Mouse (Mus musculus): ENCODE measurements around the gene Jph4. TPM values are rescaled to one million over a fixed set of nuclear protein-coding genes. Genes with fewer than 3 reads are reported as not detected.

Jph4 gene
- total RNA-seq, 2 experiments from 2014 or later = not detected

DNA sequence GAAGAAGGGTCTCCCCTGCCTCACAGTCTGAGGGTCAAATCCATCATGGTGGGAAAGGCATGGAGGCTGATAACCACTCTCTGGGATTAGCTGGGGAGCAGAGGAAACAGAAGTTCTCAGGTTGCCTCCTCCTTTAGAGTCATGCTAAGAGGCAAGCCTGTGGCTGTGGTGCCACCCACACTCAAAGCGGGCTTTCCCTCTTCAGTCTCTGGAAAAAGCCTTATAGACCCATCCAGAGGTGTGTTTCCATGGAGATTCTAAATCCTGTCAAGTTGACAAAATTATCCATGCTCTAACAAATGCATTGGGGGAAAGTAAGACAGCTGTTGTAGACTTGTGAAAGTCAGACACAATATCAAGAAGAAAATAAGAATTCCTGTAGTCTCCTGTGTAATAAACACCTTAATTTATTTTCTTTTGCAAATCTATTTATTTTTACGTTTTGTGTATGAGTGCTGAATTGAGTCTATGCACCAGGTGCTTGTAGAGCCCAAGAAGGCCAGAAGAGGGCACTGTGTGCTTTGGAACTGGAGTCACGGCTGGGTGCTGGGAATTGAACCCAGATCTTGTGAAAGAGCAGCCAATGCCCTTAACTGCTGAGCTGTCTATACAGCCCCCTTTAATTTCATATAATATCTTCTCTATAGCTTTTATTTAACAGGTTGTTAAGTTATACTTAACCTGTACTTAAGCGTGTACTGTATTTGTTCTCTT lies 2.8 kb upstream of the Jph4 start:
- peak; percentile 41; the same call in 1 of the 2 replicates for ATAC-seq (replicated peaks; ENCODE audit: poor library complexity, severe bottlenecking)

DNA sequence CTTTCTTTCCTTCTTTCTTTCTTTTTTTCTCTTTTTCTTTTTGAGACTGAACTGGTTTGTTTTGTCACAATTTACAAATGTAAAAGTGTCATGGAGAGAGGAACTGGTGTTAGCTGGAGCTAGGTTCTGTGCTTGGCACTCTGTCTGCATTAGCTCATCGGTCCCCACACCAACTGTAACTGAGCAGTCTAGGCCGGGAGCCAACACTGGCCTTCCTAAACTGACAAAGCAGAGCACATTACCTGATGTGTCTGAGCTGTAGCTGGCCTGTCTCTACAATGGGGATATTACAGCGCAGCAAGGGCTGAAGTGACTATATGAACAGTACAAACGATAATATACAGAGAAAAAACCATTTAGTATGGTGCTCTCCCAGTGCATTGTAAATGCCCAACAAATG lies 2.1 kb upstream of the Jph4 start:
- ATAC-seq (replicated peaks; ENCODE audit: poor library complexity, severe bottlenecking) = no peak

DNA sequence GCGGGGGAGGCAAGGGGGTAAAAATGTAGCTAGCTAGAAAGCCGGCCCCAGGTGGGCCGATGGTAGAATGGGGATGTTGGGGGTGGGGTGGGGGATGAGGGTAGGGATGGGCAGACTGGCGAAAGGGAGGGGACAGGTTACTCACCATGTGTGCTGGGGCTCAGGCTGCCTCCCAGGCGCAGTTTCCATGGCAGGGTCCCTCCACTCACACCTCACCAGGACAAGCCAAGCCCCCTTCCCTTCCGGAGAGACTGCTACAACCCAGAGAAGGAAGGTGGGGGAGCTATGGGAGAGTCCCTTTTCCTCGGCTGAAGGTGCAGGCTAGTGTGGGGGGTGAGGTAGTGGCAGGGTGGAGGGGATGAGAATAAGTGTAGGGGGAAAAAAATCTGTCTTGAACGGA lies 889 bp downstream of the Jph4 start:
- no peak for ATAC-seq (replicated peaks; ENCODE audit: poor library complexity, severe bottlenecking)

- ATAC-seq (replicated peaks; ENCODE audit: poor library complexity, severe bottlenecking) = peak; percentile 54
Measured at GRCm38 (mm10) chr14:55114759-55115701, 1.7 kb downstream of the Jph4 start.

DNA sequence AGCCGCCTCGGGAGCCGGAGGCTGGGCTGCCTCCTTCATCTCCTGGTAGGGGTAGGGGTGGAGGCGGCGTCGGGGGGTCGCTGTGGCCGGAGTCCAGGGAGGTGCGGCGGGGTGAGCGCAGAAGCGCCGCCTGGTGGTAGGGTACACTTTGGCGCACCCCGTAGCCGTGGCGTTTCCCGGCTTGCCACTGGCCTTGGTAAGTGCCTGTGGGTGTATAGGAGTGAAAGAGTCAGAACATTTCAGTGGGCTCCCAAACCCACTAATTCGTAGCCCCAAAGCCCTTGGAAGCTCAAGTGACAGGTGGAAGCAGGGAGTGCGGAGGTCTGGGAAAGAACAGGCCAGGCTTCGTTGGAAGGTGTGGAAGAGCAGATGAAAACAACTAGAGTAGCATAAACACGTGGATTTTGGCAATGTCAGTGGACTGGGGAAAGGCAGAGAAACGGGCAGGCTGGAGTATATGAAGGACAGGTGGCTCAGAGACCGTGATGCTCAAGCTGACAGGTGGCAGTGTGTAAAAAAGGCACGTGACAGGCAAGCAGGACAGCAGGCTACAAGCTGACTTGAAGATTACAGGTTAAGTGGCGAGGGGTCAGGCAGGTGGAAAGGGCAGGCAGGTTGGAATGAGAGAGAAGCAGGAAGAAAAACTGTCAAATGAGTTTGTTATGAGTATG lies 2.6 kb downstream of the Jph4 start:
- peak; percentile 38 for ATAC-seq (replicated peaks; ENCODE audit: poor library complexity, severe bottlenecking)

- no peak for ATAC-seq (replicated peaks; ENCODE audit: poor library complexity, severe bottlenecking)
Measured at GRCm38 (mm10) chr14:55113351-55113974, 3.3 kb downstream of the Jph4 start.

DNA sequence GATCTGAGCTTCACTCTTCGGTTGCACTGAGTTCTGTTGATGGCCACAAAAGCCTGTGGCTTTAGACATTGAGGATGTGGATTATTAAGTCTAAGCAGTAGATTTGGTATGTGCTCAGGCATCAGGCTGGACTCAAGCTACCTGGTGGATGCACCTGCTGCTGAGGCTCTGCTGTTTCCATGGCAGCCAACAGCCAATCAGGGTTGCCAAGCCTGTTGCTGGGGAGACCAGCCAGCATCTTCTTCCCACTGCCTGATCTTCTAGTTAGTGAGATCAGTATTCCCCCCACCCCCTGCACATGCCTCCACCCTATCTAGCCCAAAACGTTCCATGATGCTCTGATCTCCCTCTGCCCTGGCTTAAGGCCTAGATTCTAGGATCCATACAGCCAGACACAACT lies 5.0 kb downstream of the Jph4 start:
- no peak for ATAC-seq (replicated peaks; ENCODE audit: poor library complexity, severe bottlenecking)

DNA sequence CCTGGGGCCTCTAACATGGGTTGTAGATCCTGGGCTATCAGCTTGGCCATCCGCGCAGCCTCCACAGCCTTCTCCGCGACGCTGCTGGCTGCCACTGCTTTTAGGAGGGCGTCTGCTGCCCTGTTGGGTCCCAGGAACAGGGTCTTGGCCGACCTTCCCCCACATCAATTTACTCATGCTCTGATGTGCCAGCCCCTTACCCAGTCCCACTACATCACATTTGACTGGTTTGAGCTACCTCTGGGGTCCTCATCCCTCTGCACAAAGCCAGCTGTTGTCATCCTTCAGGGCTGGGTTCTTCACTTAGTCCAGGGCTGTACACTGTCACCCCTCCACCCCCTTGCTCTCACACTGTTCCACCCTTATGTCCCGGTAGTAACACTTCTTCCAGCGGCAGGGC lies 6.7 kb downstream of the Jph4 start:
- no peak for ATAC-seq (replicated peaks; ENCODE audit: poor library complexity, severe bottlenecking)

DNA sequence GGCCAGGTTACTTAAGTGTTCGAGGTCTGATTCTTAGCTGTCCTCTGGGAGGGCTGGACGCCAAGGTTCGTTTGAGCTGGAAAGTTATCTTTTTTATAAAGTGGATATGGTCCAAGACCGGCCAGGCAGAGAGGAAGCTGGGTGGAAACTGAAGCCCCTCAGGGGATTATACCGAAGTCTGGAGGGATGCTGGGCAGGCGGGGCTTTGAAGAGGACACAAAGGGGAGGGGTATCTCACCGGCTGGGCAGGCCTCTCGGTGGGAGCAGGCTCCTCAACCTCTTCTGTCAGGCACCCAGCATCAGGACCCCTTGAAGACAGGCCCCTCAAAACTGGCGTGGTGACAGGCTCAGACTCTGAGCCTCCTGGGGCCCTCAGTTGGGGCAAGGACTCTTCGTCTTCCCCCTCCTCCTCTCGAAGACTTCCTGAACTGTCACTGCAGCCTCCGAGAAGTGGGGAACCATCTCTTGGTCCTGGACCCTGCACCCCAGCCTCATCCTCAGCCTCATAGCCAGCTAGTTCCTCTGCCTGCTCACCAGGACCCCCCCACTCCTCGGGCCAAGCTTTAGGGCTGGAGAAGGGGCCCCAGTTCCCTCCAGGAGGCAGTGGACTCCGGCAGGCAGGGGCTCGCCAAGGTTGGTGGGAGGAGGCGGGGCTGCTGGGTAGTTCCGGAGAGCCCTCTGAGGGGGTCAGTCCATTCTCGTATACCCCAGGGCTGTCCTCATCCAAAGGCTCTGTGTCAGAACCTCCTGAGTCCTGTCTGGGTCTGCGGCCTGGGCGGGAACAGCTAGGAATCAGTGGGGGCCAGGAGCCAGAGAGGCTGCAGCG lies 7.5 kb downstream of the Jph4 start:
- no peak for ATAC-seq (replicated peaks; ENCODE audit: poor library complexity, severe bottlenecking)

GRCm38 (mm10) chr14:55108202-55108870 lies 8.4 kb downstream of the Jph4 start:
- no peak for ATAC-seq (replicated peaks; ENCODE audit: poor library complexity, severe bottlenecking)

DNA sequence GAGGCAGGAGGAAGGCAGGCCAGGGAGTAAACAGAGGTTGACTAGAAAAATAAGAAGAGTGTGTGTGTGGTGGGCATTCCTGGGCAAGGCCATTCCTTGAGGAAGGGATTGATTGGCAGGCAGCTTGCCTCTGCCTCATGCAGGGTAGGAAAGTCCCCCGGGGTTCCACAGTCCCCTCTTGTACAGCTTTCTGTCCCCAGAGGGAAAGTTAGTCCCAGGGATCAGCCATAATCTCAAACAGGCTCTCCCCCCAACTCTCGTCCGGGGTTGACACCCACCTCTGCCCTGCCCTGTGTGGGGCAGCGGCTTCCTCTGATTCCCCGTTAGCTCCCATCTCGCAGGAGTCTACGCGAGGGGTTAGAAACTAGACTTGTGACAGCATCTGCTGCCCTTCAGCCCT lies 9.7 kb downstream of the Jph4 start:
- no peak for ATAC-seq (replicated peaks; ENCODE audit: poor library complexity, severe bottlenecking)

DNA sequence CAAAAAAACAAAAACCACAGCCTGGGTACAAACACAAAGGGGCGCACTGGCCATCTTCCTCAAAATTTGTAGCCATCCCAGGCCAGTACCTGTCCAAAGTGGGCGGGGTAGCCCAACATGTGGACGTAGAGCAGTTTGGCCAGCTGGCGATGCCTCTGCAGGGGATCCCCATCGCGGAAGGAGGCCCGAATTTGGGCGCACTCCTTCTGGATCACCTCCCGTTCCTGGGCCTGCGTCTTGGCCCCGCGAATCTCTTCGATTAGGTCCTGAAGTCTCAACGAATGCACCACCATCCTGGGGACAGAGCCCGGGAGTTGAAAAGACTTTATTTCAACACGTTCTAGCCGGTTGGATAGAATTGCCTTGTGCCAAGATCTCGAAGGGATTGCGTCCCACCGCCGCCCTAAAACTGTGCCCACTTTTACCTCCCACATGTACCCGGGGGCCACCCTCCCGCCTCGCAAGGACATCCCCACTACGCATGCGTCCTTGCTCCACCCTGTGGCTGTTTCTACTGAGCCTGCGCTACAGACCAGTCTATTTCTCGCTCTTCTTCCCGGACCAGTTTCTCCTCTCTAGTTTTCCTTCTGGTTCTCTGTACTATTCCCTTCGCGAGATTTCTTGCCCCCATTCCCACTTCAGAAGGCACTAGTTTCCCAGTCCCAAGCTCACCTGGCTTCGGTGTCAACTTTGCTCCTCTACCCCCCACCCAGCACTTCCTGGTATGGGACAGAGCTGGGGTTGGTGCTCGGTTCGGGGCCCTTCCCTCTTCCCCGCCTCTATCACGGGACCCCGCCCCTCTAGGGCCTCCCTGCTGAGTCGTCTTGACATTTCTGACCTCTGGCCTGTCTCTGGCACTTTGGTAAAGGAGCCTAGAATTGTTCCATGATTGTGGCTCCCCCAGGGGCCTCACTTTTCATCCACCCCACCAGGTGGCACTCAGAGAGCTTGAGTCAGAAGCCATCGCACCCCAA lies 10.6 kb downstream of the Jph4 start, which contains the start of gene Ap1g2:
Gene Ap1g2 (minus strand): TSS at position 758 of the 974 bp plus-strand sequence.
- peak; percentile 80 for ATAC-seq (replicated peaks; ENCODE audit: poor library complexity, severe bottlenecking)

DNA sequence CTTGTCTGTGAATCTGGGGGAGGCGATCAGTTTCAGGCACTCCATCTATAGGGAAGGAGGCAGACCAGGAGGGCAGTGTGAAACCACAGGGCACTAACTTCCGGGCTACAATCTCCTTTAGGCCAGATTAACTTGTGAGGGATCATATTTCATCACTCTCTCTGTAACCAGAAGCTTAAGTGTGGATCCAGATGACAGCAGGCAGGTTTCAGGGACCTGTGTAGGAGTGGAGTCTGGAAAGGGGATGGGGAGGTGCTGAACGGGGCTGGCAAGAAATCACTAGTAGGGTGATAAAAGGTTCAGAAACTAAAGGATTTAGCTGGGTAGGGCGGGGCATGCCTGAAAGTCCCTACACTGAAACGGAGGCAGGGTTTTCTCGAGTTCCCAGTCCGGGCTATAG lies 11.3 kb downstream of the Jph4 start:
- peak; percentile 18; the same call in 1 of the 2 replicates for ATAC-seq (replicated peaks; ENCODE audit: poor library complexity, severe bottlenecking)

DNA sequence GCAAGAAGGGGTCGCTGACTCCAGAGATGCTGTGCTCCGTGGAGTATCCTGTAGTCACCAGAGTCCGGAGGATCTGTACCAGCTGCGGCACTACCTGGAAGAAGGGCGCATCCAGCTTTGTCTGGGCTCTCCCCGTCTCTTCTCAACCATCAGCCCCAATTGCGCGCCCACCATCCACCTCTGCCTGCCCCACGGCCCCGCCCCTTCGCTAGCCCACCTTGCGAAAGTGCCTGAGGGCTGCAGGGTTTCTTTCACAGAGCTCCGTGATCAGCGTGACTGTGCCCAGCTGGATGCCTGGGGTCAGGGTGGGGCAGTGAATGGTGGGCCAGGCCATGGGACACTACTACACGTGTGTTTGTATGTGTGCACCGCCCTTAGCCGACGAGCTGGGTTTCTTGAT lies 12.4 kb downstream of the Jph4 start:
- ATAC-seq (replicated peaks; ENCODE audit: poor library complexity, severe bottlenecking) = no peak

DNA sequence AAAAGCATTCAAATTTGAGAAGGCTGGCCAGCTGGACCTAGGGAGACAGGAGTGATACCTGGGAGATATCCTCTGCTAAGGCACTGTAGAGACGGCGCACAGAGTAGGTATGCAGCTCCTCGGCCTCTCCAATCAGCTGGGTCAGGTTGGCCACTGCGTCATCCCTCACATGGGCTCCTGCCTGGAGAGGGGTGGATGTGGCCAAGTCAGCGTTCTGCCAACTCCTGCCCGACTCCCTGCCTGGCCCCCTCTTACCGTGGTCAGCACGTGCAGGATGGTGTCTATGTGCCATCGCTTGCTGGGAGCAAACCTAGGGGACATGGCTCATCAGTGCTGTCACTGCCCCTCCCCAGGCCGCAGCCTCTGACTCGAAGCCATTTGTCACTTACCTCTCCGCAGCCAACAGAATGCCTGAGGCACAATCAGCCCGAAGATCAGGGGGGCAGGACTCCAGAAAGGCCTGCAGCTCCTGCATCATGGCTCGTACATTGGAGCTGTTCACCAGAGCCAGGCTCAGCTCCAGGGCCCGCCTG lies 14.4 kb downstream of the Jph4 start:
- ATAC-seq (replicated peaks; ENCODE audit: poor library complexity, severe bottlenecking) = no peak

GRCm38 (mm10) chr14:55101592-55101991 lies 15.1 kb downstream of the Jph4 start:
- ATAC-seq (replicated peaks; ENCODE audit: poor library complexity, severe bottlenecking) = no peak

GRCm38 (mm10) chr14:55098067-55098466 lies 18.7 kb downstream of the Jph4 start:
- peak; percentile 44 for ATAC-seq (replicated peaks; ENCODE audit: poor library complexity, severe bottlenecking)

DNA sequence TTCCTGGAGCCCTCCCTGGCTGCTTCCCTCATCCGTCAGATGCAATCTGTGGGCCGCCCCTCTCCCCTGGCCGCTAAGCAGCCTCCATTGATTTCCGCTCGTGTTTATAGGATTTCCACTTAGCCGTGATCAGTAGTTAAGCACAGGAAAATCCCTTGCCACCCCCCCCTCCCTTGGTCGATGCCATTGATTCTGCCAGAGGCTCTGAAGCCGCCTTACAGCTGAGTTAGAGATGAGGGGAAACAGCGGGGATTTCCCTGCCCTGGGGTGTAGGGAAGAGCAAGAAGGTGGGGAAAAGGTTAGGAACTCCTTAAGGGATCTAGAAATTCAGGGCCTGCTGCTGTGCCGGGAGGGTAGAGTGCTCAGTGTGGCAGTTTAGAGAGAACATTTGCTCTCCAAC lies 19.1 kb downstream of the Jph4 start:
- ATAC-seq (replicated peaks; ENCODE audit: poor library complexity, severe bottlenecking) = no peak
